Mouse (Mus musculus) gonadal fat pad, adult 2 months (tissue): ENCODE measurements around the gene Elmsan1. TPM values are rescaled to one million over a fixed set of nuclear protein-coding genes. Genes with fewer than 3 reads are reported as not detected.

Experiments used
- DNase-seq: peaks from one replicate; pipeline ENCODE4 v3.0.0-alpha.2; 2012; ENCODE audit warnings: low read depth
- polyA plus RNA-seq: library from polyadenylated mRNA; depleted of rRNA; stranded (reverse); fragments of >200 nt; gene quantifications from 2 replicates; pipeline ENCODE4 v1.2.3, GENCODE M21; 2012

The Elmsan1 gene
- polyA plus RNA-seq, 1 experiment = 11.2 TPM

- no peak for DNase-seq
Measured at GRCm38 (mm10) chr12:84151911-84152310, 66.8 kb downstream of the Elmsan1 start.

- no peak for DNase-seq
Measured at GRCm38 (mm10) chr12:84150976-84151375, 67.7 kb downstream of the Elmsan1 start.

- no peak for DNase-seq
Measured at GRCm38 (mm10) chr12:84149971-84150370, 68.7 kb downstream of the Elmsan1 start.

- no peak for DNase-seq
Measured at GRCm38 (mm10) chr12:84148622-84149012, 70.1 kb downstream of the Elmsan1 start.

DNA sequence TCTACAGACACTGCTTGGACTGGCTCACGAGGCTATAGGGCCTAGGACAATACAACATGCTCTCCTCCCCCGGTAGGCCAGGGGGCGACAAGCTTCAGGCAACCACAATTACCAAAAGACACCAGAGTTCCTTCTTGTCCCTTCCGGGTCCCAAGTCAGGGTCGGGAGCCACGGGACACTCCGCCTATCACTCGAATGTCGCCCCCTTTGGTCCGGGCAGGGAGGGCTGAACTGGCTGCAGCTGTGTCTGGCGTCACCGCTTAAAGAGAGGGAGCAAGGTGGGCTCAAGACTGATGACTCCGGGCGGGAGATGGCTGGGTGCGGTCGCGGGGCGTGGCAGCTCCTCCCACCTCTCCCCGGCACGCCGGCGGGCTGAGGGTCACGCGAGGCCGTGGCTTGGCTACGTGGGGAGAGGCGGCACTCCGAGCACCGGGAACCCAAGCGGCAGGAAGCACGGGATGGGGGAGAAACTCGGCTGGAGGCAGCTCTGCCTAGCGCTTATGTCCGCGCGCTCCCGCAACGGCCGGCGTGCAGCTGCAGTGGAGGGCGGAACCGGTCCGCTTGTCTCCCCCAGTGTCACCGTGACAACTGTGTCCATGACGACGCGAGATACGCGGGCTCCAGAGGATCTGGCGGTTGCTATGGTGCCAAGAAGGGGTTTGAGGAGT is 70.6 kb downstream of the Elmsan1 start, which contains the start of gene Pnma1:
Gene Pnma1, minus strand, starts transcription at position 536 of the 668 bp plus-strand sequence.
- DNase-seq = no peak

GRCm38 (mm10) chr12:84142281-84143050 is 76.2 kb downstream of the Elmsan1 start:
- no peak for DNase-seq

DNA sequence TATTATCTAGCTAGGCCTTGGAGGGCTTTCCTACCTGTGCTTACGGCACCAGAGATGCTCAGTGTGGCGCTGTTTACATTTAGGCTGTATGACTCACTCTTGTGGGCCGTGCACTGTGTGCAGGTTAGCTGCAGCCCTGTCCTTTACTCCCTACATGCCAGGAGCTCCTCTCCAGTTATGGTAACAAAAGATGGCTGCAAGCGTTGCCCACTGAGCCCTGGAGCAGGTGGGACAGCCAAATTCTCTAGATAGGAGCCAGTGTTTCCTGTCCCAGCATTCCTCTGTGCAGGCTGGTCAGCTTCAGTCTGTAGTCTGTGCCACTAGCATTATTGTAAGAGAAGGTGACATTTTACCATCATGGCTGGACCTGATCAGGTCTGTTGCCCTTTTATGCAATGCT is 77.4 kb downstream of the Elmsan1 start:
- DNase-seq = no peak

- no peak for DNase-seq
Measured at GRCm38 (mm10) chr12:84140135-84140534, 78.5 kb downstream of the Elmsan1 start.

DNA sequence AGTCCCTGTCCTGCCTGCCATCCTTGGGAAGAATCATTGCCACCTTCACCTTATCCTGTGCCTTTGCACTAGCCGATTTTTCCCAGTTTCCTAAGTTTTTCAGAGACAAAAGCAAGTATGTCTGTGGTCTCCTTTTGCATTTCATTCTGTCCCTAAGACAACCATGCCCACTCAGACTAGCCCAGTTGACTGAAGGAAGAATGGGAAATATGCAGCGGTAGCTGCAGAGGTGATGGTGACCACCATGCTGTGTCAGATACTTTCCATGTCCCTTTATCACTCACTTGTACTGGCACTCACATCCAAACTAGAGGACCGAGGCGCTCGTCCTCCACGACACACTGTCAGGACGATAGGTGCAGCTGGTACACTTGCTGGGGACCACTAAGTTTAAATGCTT is 81.5 kb downstream of the Elmsan1 start:
- no peak for DNase-seq

GRCm38 (mm10) chr12:84132265-84132664 is 86.4 kb downstream of the Elmsan1 start:
- no peak for DNase-seq

- no peak for DNase-seq
Measured at GRCm38 (mm10) chr12:84129931-84130330, 88.8 kb downstream of the Elmsan1 start.

GRCm38 (mm10) chr12:84128576-84128975 is 90.1 kb downstream of the Elmsan1 start:
- DNase-seq = no peak

DNA sequence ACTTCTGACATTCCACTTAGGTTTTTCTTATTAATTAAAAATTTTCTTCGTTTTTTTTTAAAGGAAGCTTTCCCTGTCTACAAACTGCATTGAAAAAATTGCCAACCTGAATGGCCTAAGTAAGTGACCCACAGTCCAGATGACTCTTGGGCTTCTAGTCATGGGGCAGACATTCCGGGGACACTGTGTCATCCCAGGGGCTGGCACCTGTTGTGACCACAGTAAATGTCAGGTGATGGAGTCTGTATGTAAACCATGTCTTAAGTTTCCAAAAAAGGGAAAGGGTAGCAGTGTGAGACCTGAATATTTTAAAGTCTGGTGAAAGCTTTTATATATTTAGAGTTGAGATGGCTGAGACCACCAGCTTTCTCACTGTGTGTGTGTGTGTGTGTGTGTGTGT is 91.8 kb downstream of the Elmsan1 start:
- DNase-seq = no peak

- DNase-seq = no peak
Measured at GRCm38 (mm10) chr12:84125892-84126291, 92.8 kb downstream of the Elmsan1 start.

GRCm38 (mm10) chr12:84119584-84119983 is 99.1 kb downstream of the Elmsan1 start:
- DNase-seq = no peak

DNA sequence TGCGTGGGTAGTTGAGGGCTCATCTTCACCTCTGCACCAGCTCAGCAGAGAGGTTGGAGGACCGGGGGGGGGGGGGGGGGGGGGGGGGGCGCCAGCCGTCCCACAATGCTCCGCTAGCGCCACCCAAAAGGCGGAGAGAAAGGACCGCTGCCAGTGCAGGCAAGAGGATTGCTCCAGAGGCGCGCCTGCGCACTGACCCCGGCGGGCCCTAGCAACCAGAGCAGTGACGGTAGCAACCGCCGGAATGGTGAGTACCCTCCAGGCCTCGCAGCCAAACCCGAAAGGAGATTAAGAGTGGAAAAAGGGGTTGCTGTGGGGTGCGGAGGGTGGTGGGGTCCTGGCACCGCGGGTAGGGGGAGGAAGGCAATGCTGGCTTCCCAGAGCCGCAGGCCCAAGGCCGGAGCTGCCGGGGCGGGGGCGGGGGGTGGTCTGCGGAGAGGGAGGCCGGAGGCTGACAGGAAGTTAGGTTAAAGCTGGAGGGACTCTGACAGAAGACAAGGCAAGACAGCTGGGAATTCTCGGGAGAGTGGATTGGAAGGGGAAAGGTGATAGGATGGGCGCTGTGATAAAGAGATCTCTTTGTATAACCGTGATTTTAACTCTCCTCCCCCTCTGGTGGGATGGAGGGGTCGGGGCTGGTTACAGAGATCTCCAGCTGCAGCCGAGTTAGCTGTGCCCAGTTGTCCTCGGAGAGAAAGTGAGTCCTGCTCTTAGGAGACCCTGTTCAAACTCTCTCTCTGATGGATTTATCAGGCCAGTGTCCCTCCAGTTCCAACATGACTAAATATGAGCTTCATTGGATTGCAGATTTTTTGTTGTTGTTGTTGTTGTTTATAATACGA is 104.3 kb downstream of the Elmsan1 start, which contains the start of gene Dnal1:
Gene Dnal1, plus strand, starts transcription at position 214 of the 842 bp plus-strand sequence.
- DNase-seq = no peak

DNA sequence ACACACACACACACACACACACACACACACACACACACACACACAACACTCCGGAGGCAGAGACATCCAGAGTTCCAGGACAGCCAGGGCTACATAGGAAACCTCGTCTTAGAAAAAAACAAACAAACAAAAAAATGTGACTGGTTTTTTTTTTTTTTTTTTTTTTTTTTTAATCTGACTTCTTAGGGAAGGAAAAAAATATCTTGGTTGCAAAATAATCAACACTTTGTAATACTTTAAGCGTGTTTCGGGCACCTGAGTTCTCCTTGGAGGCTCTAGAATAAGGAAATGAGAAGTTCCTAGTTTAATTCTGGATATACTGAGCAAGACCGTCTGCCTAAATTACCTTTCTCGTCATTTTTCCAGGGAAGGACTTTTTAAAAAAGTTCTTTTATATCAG is 105.0 kb downstream of the Elmsan1 start:
- DNase-seq = no peak

DNA sequence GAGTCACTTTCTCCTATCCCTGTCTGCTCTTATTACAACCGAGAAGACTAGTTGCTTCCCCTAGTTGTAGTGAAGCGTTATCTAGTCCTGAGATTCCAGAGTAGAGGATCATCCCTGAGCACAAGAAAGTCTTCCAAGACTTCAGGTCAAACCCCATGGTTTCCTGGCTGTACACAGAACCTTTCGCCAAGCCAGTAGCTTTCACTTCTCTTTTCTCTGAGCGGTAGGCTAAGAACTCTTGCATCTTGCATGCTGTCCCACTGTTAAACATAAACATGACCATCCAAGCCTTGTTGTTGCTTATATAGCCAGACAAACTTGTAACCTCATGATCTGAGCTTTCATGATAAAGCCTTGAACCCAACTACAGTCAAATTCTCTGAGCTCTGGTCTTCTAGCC is 107.9 kb downstream of the Elmsan1 start:
- DNase-seq = no peak

DNA sequence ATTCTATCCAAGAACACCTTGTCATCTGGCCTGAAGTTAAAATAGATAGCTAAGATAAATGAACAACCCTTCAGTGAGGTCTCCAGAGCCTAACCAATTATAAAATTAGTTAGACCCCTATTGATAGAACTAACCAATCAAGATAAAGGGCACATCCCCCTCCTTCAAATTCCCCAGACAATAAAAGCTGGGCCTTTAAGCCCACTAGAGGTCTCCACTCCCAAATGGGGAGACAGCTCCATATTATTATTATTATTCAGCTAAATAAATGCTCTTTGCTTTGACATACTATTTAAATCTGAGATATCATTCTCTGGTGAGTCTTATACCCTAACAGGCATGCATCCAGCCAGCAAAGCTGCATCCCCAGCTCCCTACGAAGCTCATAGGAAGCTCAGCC is 108.8 kb downstream of the Elmsan1 start:
- no peak for DNase-seq

DNA sequence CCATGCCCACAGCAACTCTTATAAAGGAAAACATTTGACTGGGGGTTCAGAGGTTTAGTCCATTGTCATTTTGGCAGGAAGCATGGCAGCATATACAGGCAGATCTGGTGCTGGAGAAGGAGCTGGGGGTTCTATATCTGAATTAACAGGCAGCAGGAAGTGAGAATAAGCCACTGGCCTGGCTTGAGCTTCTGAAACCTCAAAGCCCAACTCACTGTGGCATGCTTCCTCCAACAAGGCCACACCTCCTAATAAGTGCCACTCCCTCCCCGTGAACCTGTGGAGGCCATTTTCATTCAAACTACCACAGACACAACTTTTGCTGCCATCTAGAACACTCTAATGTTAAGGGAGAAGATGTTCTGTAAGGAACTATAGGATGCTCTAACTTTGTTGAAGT is 111.0 kb downstream of the Elmsan1 start:
- DNase-seq = no peak

GRCm38 (mm10) chr12:84107012-84107411 is 111.7 kb downstream of the Elmsan1 start:
- DNase-seq = no peak

DNA sequence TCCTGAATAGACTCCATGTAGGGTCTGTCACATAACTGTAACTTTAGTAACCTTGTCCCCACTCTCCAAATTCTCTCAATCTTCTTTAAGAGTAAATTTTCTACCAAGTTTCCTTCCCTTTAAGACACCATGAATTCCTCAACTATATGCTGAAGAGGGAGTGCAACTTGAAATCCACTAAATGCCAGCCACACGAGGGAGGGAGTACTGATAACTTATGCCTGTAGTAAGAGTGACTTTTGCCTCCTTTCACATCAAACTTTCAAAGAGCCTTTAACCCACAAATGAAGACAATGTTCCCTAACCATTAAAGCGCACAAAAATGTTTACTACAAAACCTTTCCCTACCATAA is 117.2 kb downstream of the Elmsan1 start:
- DNase-seq = no peak
